In the genomic region with DNA sequence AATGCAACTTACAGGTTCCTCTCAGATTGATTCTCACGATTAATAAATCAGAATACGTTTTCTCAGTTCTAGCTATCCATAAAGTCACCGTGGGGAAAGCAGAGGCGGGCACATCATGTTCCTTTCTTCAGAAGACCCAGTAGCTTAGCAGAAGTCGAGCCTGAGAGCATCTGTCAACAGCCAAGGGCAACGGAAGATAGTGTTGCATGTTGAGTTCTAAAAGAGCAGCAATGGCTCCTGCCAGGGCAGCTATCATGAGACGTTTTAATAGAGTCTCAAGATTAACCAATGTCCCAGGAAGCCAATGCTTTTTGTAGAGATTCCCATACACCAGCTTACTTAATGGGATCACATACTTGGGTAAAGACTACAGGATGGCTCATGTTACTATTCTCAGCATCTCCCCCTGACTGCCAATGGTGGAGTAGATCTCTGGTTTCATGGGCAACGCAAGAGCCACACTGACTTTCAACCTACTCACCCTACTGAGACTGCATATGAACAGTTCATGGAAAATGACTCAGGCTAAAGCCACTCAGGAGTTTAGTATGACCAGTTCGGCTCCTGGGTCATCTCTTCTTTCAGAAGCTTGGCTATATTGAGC, we compare ENCODE assay signal across 30 mouse cellular contexts. TPM values are rescaled to one million over a fixed set of nuclear protein-coding genes. Genes with fewer than 3 reads are reported as not detected.
A peak's percentile ranks its signal among the peaks of the same experiment; 100 is the strongest.
DNase-seq lines count a peak whose midpoint lies in the region; ATAC-seq and TF ChIP-seq lines count a peak whose summit lies in the region.
"Had no signal": no experiment of that assay in that cellular context is flagged by ENCODE, and none has a peak within 500 bp of the region (broad histone marks: within the 10 kb centered on the region; RNA-seq: fewer than 3 reads in every experiment).

No protein-coding gene starts in this region.

- WGBS in heart, embryonic 16.5 days = 68% methylated on average over 9 of the region's 9 CpGs

- H3K36me3 ChIP-seq in heart, embryonic 16.5 days (ENCODE audit: control insufficient read depth, insufficient read depth) = no peaks in the 10 kb centered on the region
- H3K36me3 ChIP-seq: embryonic facial prominence, embryonic 10.5 days; embryonic facial prominence, embryonic 13.5 days; forebrain, embryonic 12.5 days; forebrain, embryonic 15.5 days; heart, embryonic 10.5 days; hindbrain, embryonic 10.5 days; hindbrain, embryonic 13.5 days; intestine, embryonic 15.5 days had no signal

- intact Hi-C loops in gastrocnemius, adult 2 months (cut with DNase I) = no loop called here
- intact Hi-C loops in gastrocnemius, postnatal 14 days (cut with DNase I; ENCODE audit: low total_unique reads) = no loop called here
- intact Hi-C loops in left cerebral cortex, postnatal 14 days (cut with DNase I) = no loop called here

- no peaks in the 10 kb centered on the region for H3K27me3 ChIP-seq in heart, embryonic 16.5 days (ENCODE audit: control insufficient read depth, insufficient read depth, low read length)
- H3K27me3 ChIP-seq: embryonic facial prominence, embryonic 13.5 days; forebrain, embryonic 12.5 days; forebrain, embryonic 15.5 days; hindbrain, embryonic 13.5 days; intestine, embryonic 15.5 days had no signal

- no peaks in the 10 kb centered on the region for H3K9me3 ChIP-seq in heart, embryonic 16.5 days (replicated peaks; ENCODE audit: control insufficient read depth, low read length)
- H3K9me3 ChIP-seq: embryonic facial prominence, embryonic 10.5 days; embryonic facial prominence, embryonic 13.5 days; forebrain, embryonic 12.5 days; forebrain, embryonic 15.5 days; heart, embryonic 10.5 days; hindbrain, embryonic 10.5 days; hindbrain, embryonic 13.5 days; intestine, embryonic 15.5 days had no signal

- peaks cover 26% of the 10 kb centered on the region for H3K4me1 ChIP-seq in heart, embryonic 16.5 days (ENCODE audit: control insufficient read depth, insufficient read depth, low read length)
- H3K4me1 ChIP-seq: embryonic facial prominence, embryonic 10.5 days; embryonic facial prominence, embryonic 13.5 days; forebrain, embryonic 12.5 days; forebrain, embryonic 15.5 days; hindbrain, embryonic 10.5 days; hindbrain, embryonic 13.5 days had no signal

- peak overlapping the region; percentile 90 for H3K27ac ChIP-seq in gastrocnemius, adult 2 months
- 0 out of 2 replicates have a peak overlapping the region, but pooled peaks have one; percentile 22 for H3K27ac ChIP-seq in heart, embryonic 16.5 days (ENCODE audit: low read length)
- H3K27ac ChIP-seq: embryonic facial prominence, embryonic 10.5 days; embryonic facial prominence, embryonic 13.5 days; forebrain, embryonic 12.5 days; forebrain, embryonic 15.5 days; heart, embryonic 10.5 days; hindbrain, embryonic 10.5 days; hindbrain, embryonic 13.5 days; intestine, embryonic 15.5 days had no signal

- H3K9ac ChIP-seq in heart, embryonic 16.5 days (ENCODE audit: low read length) = no peak overlapping the region
- H3K9ac ChIP-seq: embryonic facial prominence, embryonic 13.5 days; forebrain, embryonic 12.5 days; forebrain, embryonic 15.5 days; hindbrain, embryonic 13.5 days; intestine, embryonic 15.5 days had no signal

- no peak overlapping the region for H3K4me2 ChIP-seq in heart, embryonic 16.5 days (ENCODE audit: low read depth, low read length)
- H3K4me2 ChIP-seq: embryonic facial prominence, embryonic 13.5 days; forebrain, embryonic 12.5 days; forebrain, embryonic 15.5 days; hindbrain, embryonic 13.5 days; intestine, embryonic 15.5 days had no signal

- TF ChIP-seq CTCF in gastrocnemius, adult 2 months (IDR thresholded peaks at IDR 0.05) = no peak

- no peak overlapping the region for H3K4me3 ChIP-seq in gastrocnemius, adult 2 months
- H3K4me3 ChIP-seq in heart, embryonic 16.5 days (ENCODE audit: low read length) = no peak overlapping the region
- H3K4me3 ChIP-seq: embryonic facial prominence, embryonic 10.5 days; embryonic facial prominence, embryonic 13.5 days; erythroblast, embryonic 14.5 days; forebrain, embryonic 12.5 days; forebrain, embryonic 15.5 days; heart, embryonic 10.5 days; hindbrain, embryonic 10.5 days; hindbrain, embryonic 13.5 days; intestine, embryonic 15.5 days had no signal

- no peak for ATAC-seq in heart, embryonic 16.5 days (replicated peaks; ENCODE audit: extremely low read depth, insufficient read depth, low FRiP score)
- ATAC-seq: CD4-positive, CD25-positive, alpha-beta regulatory T cell, adult 4 months; forebrain, embryonic 15.5 days; hindbrain, embryonic 16.5 days; intestine, embryonic 15.5 days had no signal

- DNase-seq in gastrocnemius, adult 2 months = peak; percentile 70
- no peak for DNase-seq in gastrocnemius, postnatal 10 days
- DNase-seq in heart, adult 8-10 months (ENCODE audit: low spot score) = no peak
- peak; percentile 23 for DNase-seq in 3T3-L1 (ENCODE audit: low read depth, low spot score)
- peak; percentile 27 for DNase-seq in gastrocnemius, postnatal 14 days
- no peak for DNase-seq in testis, postnatal 10 days (ENCODE audit: low spot score)
- DNase-seq in left cerebral cortex, postnatal 14 days (ENCODE audit: low spot score in 2 of 2) = no peak
- DNase-seq: adrenal gland, adult 2 months; adrenal gland, postnatal 25 days; cerebellum, adult 11-12 months; cerebellum, adult 8-10 months; cerebellum, postnatal 10 days; cerebellum, postnatal 36 days; embryo, embryonic 11 days; heart, postnatal 14 days; kidney, adult 11 months; kidney, adult 9 months had no signal

RNA-seq across cellular contexts. Expression of a gene that starts 26.9 kb away (rescaled TPM):
- total RNA-seq in gastrocnemius, adult 2 months (2021) = 100 to 1,000 TPM; 121 to 159 TPM
- total RNA-seq in gastrocnemius, postnatal 10 days (2021) = 10 to 100 TPM; 76.5 TPM
- 16.6 and 17.8 TPM in 2 replicates for polyA plus RNA-seq in heart, embryonic 16.5 days (2015; fragmentation: Nextera tagmentation; extraction: Ambion mirVana)
- 100 to 1,000 TPM; 161 to 179 (median 171) TPM for total RNA-seq in heart, adult 8-10 months (2022)
- 10 to 100 TPM; 96.2 to 97.6 TPM for total RNA-seq in gastrocnemius, postnatal 14 days (2021)
- 1 to 10 TPM; 3.1 to 3.3 TPM for total RNA-seq in left cerebral cortex, postnatal 14 days (2021)
- total RNA-seq: MEL had no signal
- polyA plus RNA-seq: erythroblast, embryonic 14.5 days had no signal

Comparison
In these comparisons a context has a peak if more than half of its experiments do, and no peak if none do; other contexts are left out.
1. DNase-seq: peak in gastrocnemius, adult 2 months (single experiment), 3T3-L1 (single experiment) and gastrocnemius, postnatal 14 days (single experiment); none in gastrocnemius, postnatal 10 days (single experiment), heart, adult 8-10 months (single experiment), testis, postnatal 10 days (single experiment) and left cerebral cortex, postnatal 14 days (0 of 2).
2. RNA of a gene that starts 26.9 kb away (total RNA-seq): 161 to 179 TPM in heart, adult 8-10 months, 121 to 159 TPM in gastrocnemius, adult 2 months, 96.2 to 97.6 TPM in gastrocnemius, postnatal 14 days and 76.5 TPM in gastrocnemius, postnatal 10 days; 3.1 to 3.3 TPM in left cerebral cortex, postnatal 14 days; every median in the first group is over 10 times any median in the second.